Mouse (Mus musculus): ENCODE data around the gene Capns1. TPM values are rescaled to one million over a fixed set of nuclear protein-coding genes. Genes with fewer than 3 reads are reported as not detected.

The Capns1 gene
- polyA plus RNA-seq, 1 experiment from 2014 or later: 61.7 TPM

GRCm38 (mm10) chr7:30197592-30198129 lies 950 bp downstream of the Capns1 start:
- no peaks in the 10 kb centered on the region for H3K27me3 ChIP-seq (ENCODE audit: control insufficient read depth, insufficient read depth, low read length)
- 69% methylated on average over 5 of the region's 5 CpGs for WGBS
- no peak overlapping the region for H3K9ac ChIP-seq (replicated peaks; ENCODE audit: low read depth, low read length)
- no peaks in the 10 kb centered on the region for H3K36me3 ChIP-seq (ENCODE audit: control insufficient read depth, insufficient read depth, low read length)
- no peak overlapping the region for H3K4me2 ChIP-seq (ENCODE audit: low read depth, low read length)
- ATAC-seq (ENCODE audit: low read depth): no peak
- H3K27ac ChIP-seq (ENCODE audit: low read depth, low read length): no peak overlapping the region
- H3K4me3 ChIP-seq (ENCODE audit: low read depth, low read length): no peak overlapping the region
- peaks cover 14% of the 10 kb centered on the region for H3K4me1 ChIP-seq (ENCODE audit: control insufficient read depth, insufficient read depth, low read length)
- H3K9me3 ChIP-seq (ENCODE audit: control insufficient read depth, low read length): no peaks in the 10 kb centered on the region

GRCm38 (mm10) chr7:30196171-30196570 lies 2.4 kb downstream of the Capns1 start:
- no peak overlapping the region for H3K27ac ChIP-seq (ENCODE audit: low read depth, low read length)
- WGBS: 85% methylated on average over 6 of the region's 6 CpGs
- no peak overlapping the region for H3K9ac ChIP-seq (replicated peaks; ENCODE audit: low read depth, low read length)
- ATAC-seq (ENCODE audit: low read depth): no peak
- no peaks in the 10 kb centered on the region for H3K9me3 ChIP-seq (ENCODE audit: control insufficient read depth, low read length)
- H3K27me3 ChIP-seq (ENCODE audit: control insufficient read depth, insufficient read depth, low read length): no peaks in the 10 kb centered on the region
- no peak overlapping the region for H3K4me3 ChIP-seq (ENCODE audit: low read depth, low read length)
- peaks cover 8% of the 10 kb centered on the region; the same call in 1 of the 2 replicates for H3K36me3 ChIP-seq (ENCODE audit: control insufficient read depth, insufficient read depth, low read length)
- H3K4me1 ChIP-seq (ENCODE audit: control insufficient read depth, insufficient read depth, low read length): peaks cover 15% of the 10 kb centered on the region
- no peak overlapping the region for H3K4me2 ChIP-seq (ENCODE audit: low read depth, low read length)

GRCm38 (mm10) chr7:30195461-30195860 lies 3.1 kb downstream of the Capns1 start:
- Histone ChIP-seq H3K4me3 (ENCODE audit: low read depth, low read length) (peak overlapping the region; percentile 80), H3K4me1 (ENCODE audit: control insufficient read depth, insufficient read depth, low read length) (peaks cover 15% of the 10 kb centered on the region), H3K9ac (replicated peaks; ENCODE audit: low read depth, low read length) (peak overlapping the region; percentile 28; the same call in 1 of the 2 replicates), H3K4me2 (ENCODE audit: low read depth, low read length) (peak overlapping the region; percentile 87), H3K36me3 (ENCODE audit: control insufficient read depth, insufficient read depth, low read length) (peaks cover 15% of the 10 kb centered on the region; the same call in 1 of the 2 replicates), H3K27me3 (ENCODE audit: control insufficient read depth, insufficient read depth, low read length) (no peaks in the 10 kb centered on the region), H3K9me3 (ENCODE audit: control insufficient read depth, low read length) (no peaks in the 10 kb centered on the region), H3K27ac (ENCODE audit: low read depth, low read length) (no peak overlapping the region; the same call in 1 of the 2 replicates)
- WGBS: 65% methylated on average over 6 of the region's 6 CpGs
- ATAC-seq (ENCODE audit: low read depth): no peak

GRCm38 (mm10) chr7:30194884-30195283 lies 3.7 kb downstream of the Capns1 start:
- Histone ChIP-seq H3K27me3 (ENCODE audit: control insufficient read depth, insufficient read depth, low read length) (no peaks in the 10 kb centered on the region), H3K9me3 (ENCODE audit: control insufficient read depth, low read length) (no peaks in the 10 kb centered on the region), H3K4me1 (ENCODE audit: control insufficient read depth, insufficient read depth, low read length) (peaks cover 15% of the 10 kb centered on the region), H3K36me3 (ENCODE audit: control insufficient read depth, insufficient read depth, low read length) (peaks cover 20% of the 10 kb centered on the region; the same call in 1 of the 2 replicates), H3K4me2 (ENCODE audit: low read depth, low read length) (peak overlapping the region; percentile 87), H3K27ac (ENCODE audit: low read depth, low read length) (peak overlapping the region; percentile 57), H3K9ac (replicated peaks; ENCODE audit: low read depth, low read length) (peak overlapping the region; percentile 77), H3K4me3 (ENCODE audit: low read depth, low read length) (peak overlapping the region; percentile 80)
- WGBS: under 1% methylated on average over 28 of the region's 28 CpGs
- ATAC-seq (ENCODE audit: low read depth): peak; percentile 87

- Histone ChIP-seq H3K36me3 (ENCODE audit: control insufficient read depth, insufficient read depth, low read length) (peaks cover 21% of the 10 kb centered on the region; the same call in 1 of the 2 replicates), H3K4me2 (ENCODE audit: low read depth, low read length) (peak overlapping the region; percentile 87), H3K4me3 (ENCODE audit: low read depth, low read length) (peak overlapping the region; percentile 80), H3K27me3 (ENCODE audit: control insufficient read depth, insufficient read depth, low read length) (no peaks in the 10 kb centered on the region), H3K27ac (ENCODE audit: low read depth, low read length) (peak overlapping the region; percentile 57), H3K9me3 (ENCODE audit: control insufficient read depth, low read length) (no peaks in the 10 kb centered on the region), H3K4me1 (ENCODE audit: control insufficient read depth, insufficient read depth, low read length) (peaks cover 15% of the 10 kb centered on the region), H3K9ac (replicated peaks; ENCODE audit: low read depth, low read length) (peak overlapping the region; percentile 77)
- under 1% methylated on average over 26 of the region's 26 CpGs for WGBS
- peak; percentile 35; the same call in 1 of the 2 replicates for ATAC-seq (ENCODE audit: low read depth)
Observed at GRCm38 (mm10) chr7:30194101-30194831, 4.3 kb downstream of the Capns1 start.

GRCm38 (mm10) chr7:30193581-30194100 lies 5.0 kb downstream of the Capns1 start:
- Histone ChIP-seq H3K9ac (replicated peaks; ENCODE audit: low read depth, low read length) (peak overlapping the region; percentile 77), H3K9me3 (ENCODE audit: control insufficient read depth, low read length) (no peaks in the 10 kb centered on the region), H3K27ac (ENCODE audit: low read depth, low read length) (peak overlapping the region; percentile 57), H3K36me3 (ENCODE audit: control insufficient read depth, insufficient read depth, low read length) (peaks cover 27% of the 10 kb centered on the region; the same call in 1 of the 2 replicates), H3K4me3 (ENCODE audit: low read depth, low read length) (peak overlapping the region; percentile 80), H3K4me1 (ENCODE audit: control insufficient read depth, insufficient read depth, low read length) (peaks cover 15% of the 10 kb centered on the region), H3K4me2 (ENCODE audit: low read depth, low read length) (peak overlapping the region; percentile 87), H3K27me3 (ENCODE audit: control insufficient read depth, insufficient read depth, low read length) (no peaks in the 10 kb centered on the region)
- ATAC-seq (ENCODE audit: low read depth): peak; percentile 75
- under 1% methylated on average over 25 of the region's 26 CpGs for WGBS

- peak overlapping the region; percentile 77; the same call in 1 of the 2 replicates for H3K9ac ChIP-seq (replicated peaks; ENCODE audit: low read depth, low read length)
- peak overlapping the region; percentile 80 for H3K4me3 ChIP-seq (ENCODE audit: low read depth, low read length)
- peaks cover 15% of the 10 kb centered on the region for H3K4me1 ChIP-seq (ENCODE audit: control insufficient read depth, insufficient read depth, low read length)
- WGBS: 16% methylated on average over 8 of the region's 9 CpGs
- no peaks in the 10 kb centered on the region for H3K27me3 ChIP-seq (ENCODE audit: control insufficient read depth, insufficient read depth, low read length)
- H3K4me2 ChIP-seq (ENCODE audit: low read depth, low read length): peak overlapping the region; percentile 87
- H3K9me3 ChIP-seq (ENCODE audit: control insufficient read depth, low read length): no peaks in the 10 kb centered on the region
- peaks cover 32% of the 10 kb centered on the region for H3K36me3 ChIP-seq (ENCODE audit: control insufficient read depth, insufficient read depth, low read length)
- ATAC-seq (ENCODE audit: low read depth): no peak
- H3K27ac ChIP-seq (ENCODE audit: low read depth, low read length): no peak overlapping the region
Observed at GRCm38 (mm10) chr7:30193013-30193412, 5.6 kb downstream of the Capns1 start.

GRCm38 (mm10) chr7:30192088-30192487 lies 6.5 kb downstream of the Capns1 start:
- 90% methylated on average over 12 of the region's 12 CpGs for WGBS
- ATAC-seq (ENCODE audit: low read depth): no peak
- H3K9ac ChIP-seq (replicated peaks; ENCODE audit: low read depth, low read length): no peak overlapping the region
- no peaks in the 10 kb centered on the region for H3K27me3 ChIP-seq (ENCODE audit: control insufficient read depth, insufficient read depth, low read length)
- H3K9me3 ChIP-seq (ENCODE audit: control insufficient read depth, low read length): no peaks in the 10 kb centered on the region
- no peak overlapping the region for H3K4me3 ChIP-seq (ENCODE audit: low read depth, low read length)
- H3K27ac ChIP-seq (ENCODE audit: low read depth, low read length): no peak overlapping the region
- no peak overlapping the region for H3K4me2 ChIP-seq (ENCODE audit: low read depth, low read length)
- H3K36me3 ChIP-seq (ENCODE audit: control insufficient read depth, insufficient read depth, low read length): peaks cover 41% of the 10 kb centered on the region
- peaks cover 15% of the 10 kb centered on the region for H3K4me1 ChIP-seq (ENCODE audit: control insufficient read depth, insufficient read depth, low read length)

- Histone ChIP-seq H3K27ac (ENCODE audit: low read depth, low read length) (no peak overlapping the region), H3K27me3 (ENCODE audit: control insufficient read depth, insufficient read depth, low read length) (no peaks in the 10 kb centered on the region), H3K4me1 (ENCODE audit: control insufficient read depth, insufficient read depth, low read length) (peaks cover 15% of the 10 kb centered on the region), H3K9me3 (ENCODE audit: control insufficient read depth, low read length) (no peaks in the 10 kb centered on the region), H3K4me3 (ENCODE audit: low read depth, low read length) (no peak overlapping the region), H3K4me2 (ENCODE audit: low read depth, low read length) (no peak overlapping the region), H3K36me3 (ENCODE audit: control insufficient read depth, insufficient read depth, low read length) (peaks cover 49% of the 10 kb centered on the region), H3K9ac (replicated peaks; ENCODE audit: low read depth, low read length) (no peak overlapping the region)
- 82% methylated on average over 4 of the region's 4 CpGs for WGBS
- ATAC-seq (ENCODE audit: low read depth): no peak
Observed at GRCm38 (mm10) chr7:30189116-30189491, 9.5 kb downstream of the Capns1 start.

Measured in neural tube, embryonic 14.5 days (tissue).